Mouse (Mus musculus) limb, embryonic 14.5 days (tissue): ENCODE measurements around the gene Tcf7l2. TPM values are rescaled to one million over a fixed set of nuclear protein-coding genes. Genes with fewer than 3 reads are reported as not detected.

Source experiments
- ATAC-seq: fragments of 200-750 bp; cut with Nextera tagmentation; 2 replicates; pipeline ENCODE4 v1.8.0; 2017; ENCODE audit warnings: low read depth, moderate number of reproducible peaks, moderate TSS enrichment; ENCODE audit not compliant: low FRiP score
- DNase-seq: peaks from one replicate; pipeline ENCODE4 v3.0.0-alpha.2; 2015; ENCODE audit warnings: low spot score
- H3K27ac ChIP-seq: fragments of 300-500 bp; sonication (generic); replicated peaks from 2 replicates; pipeline ENCODE4 v1.5.1; 2014; ENCODE audit warnings: low read depth, mild to moderate bottlenecking, low read length, moderate library complexity, mixed read lengths
- H3K27me3 ChIP-seq: fragments of 300-500 bp; sonication (generic); 2 replicates; pipeline ENCODE4 v1.6.1; 2014; ENCODE audit warnings: low read length, mixed read lengths; ENCODE audit not compliant: control insufficient read depth, insufficient read depth
- H3K36me3 ChIP-seq: fragments of 300-500 bp; sonication (generic); 2 replicates; pipeline ENCODE4 v1.6.1; 2014; ENCODE audit warnings: mild to moderate bottlenecking, low read length, moderate library complexity, mixed read lengths; ENCODE audit not compliant: control insufficient read depth, insufficient read depth
- H3K4me1 ChIP-seq: fragments of 300-500 bp; sonication (generic); 2 replicates; pipeline ENCODE4 v1.6.1; 2014; ENCODE audit warnings: antibody characterized with exemption, low read length, mixed read lengths; ENCODE audit not compliant: control insufficient read depth, insufficient read depth
- H3K4me2 ChIP-seq: fragments of 300-500 bp; sonication (generic); replicated peaks from 2 replicates; pipeline ENCODE4 v1.6.1; 2014; ENCODE audit warnings: low read depth, mild to moderate bottlenecking, low read length, moderate library complexity; ENCODE audit not compliant: severe bottlenecking
- H3K4me3 ChIP-seq: fragments of 300-500 bp; sonication (generic); replicated peaks from 2 replicates; pipeline ENCODE4 v1.5.1; 2014; ENCODE audit warnings: low read length
- H3K9ac ChIP-seq: fragments of 300-500 bp; sonication (generic); 2 replicates; pipeline ENCODE4 v1.6.1; 2014; ENCODE audit warnings: mild to moderate bottlenecking, low read depth, low read length, moderate library complexity; ENCODE audit not compliant: severe bottlenecking
- H3K9me3 ChIP-seq: fragments of 300-500 bp; sonication (generic); 2 replicates; pipeline ENCODE4 v1.6.1; 2016; ENCODE audit warnings: low read length; ENCODE audit not compliant: control insufficient read depth
- POLR2A ChIP-seq: fragments of 200-500 bp; IDR thresholded peaks from 2 replicates; pipeline ENCODE4 v1.8.0; 2012; ENCODE audit warnings: inconsistent platforms, mild to moderate bottlenecking, moderate library complexity, borderline replicate concordance; ENCODE audit not compliant: insufficient read depth, insufficient read length; ENCODE audit errors: extremely low read depth
- WGBS: fragments of 180-500 bp; shearing (Covaris S2); extraction: QIAGEN DNeasy Blood & Tissue Kit; methylation state at CpG from one replicate; pipeline ENCODE4 v1.1.7; 2014; 5-methylcytosine and 5-hydroxymethylcytosine counted together
- polyA plus RNA-seq, 2 experiments: library from polyadenylated mRNA; depleted of rRNA in 1 of 2; stranded (reverse) in 1 of 2; unstranded in 1 of 2; fragments of >200 nt; fragmentation: Nextera tagmentation in 1 of 2; extraction: Ambion mirVana in 1 of 2; gene quantifications; 2 replicates each; pipeline versions ENCODE4 v1.2.1 to v1.2.3; 2012 to 2014

Tcf7l2 gene
- polyA plus RNA-seq, 2 experiments = 51.6 to 134 TPM

DNA sequence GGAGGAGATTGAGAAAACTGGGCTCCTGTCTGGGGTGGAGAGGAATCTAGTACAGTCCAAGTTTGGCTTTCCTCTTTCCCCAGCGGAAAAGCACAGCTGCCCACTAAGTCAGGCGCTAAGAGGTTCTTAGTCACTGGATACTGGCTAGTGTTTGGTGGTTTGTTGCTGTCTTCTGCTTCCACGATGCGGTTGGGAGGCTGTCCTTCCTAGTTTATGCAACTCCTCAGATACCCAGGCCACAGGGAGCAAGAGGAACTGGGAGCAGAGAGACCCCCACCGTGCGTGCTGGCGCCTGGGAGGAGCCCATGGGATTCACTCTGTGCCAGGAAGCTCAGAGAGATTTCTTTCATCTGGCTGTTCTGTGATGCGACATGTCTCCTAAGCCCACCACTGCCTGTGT lies 40.1 kb downstream of the Tcf7l2 start:
- no peak overlapping the region for H3K27ac ChIP-seq
- ATAC-seq = no peak
- no peak overlapping the region for H3K9ac ChIP-seq
- TF ChIP-seq POLR2A = no peak
- H3K4me3 ChIP-seq = no peak overlapping the region
- peaks cover 34% of the 10 kb centered on the region; the same call in 1 of the 2 replicates for H3K4me1 ChIP-seq
- WGBS = 58% methylated on average over 8 of the region's 8 CpGs
- no peaks in the 10 kb centered on the region for H3K9me3 ChIP-seq
- DNase-seq = no peak
- H3K4me2 ChIP-seq = no peak overlapping the region
- no peaks in the 10 kb centered on the region for H3K27me3 ChIP-seq
- H3K36me3 ChIP-seq = peaks cover 11% of the 10 kb centered on the region; the same call in 1 of the 2 replicates

DNA sequence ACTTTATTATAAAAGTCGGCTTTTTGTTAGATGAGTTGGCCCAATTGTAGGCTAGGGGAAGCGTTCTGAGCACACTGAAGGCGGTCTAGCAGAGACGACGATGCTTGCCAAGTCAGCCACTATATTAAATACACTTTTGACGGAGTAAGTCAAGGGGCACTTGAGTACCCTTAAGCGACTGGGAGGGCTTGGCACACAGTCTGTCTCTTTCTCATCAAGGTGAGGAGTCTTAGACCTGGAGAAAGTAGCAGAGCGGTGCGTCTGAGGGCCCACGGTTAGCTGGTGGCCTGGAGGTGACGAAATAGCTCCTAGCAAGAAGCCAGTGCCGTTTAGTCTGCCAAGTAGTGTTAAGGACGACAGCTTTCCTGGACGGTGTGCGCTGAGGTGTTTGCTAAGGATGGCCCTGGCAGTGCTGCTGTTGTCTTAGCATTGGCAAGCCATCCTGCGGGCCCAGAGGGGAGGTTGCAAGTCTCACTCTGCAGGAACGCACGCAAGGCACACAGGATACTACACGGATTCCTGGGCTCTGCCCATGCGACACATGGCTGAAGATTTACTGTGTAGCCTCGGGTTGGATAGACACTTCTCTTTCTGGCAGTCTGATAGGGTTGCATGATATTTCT lies 43.3 kb downstream of the Tcf7l2 start:
- Histone ChIP-seq H3K27me3 (no peaks in the 10 kb centered on the region), H3K4me2 (no peak overlapping the region), H3K27ac (no peak overlapping the region), H3K4me3 (no peak overlapping the region), H3K4me1 (peaks cover 30% of the 10 kb centered on the region; the same call in 1 of the 2 replicates), H3K36me3 (peaks cover 11% of the 10 kb centered on the region; the same call in 1 of the 2 replicates), H3K9ac (no peak overlapping the region), H3K9me3 (no peaks in the 10 kb centered on the region)
- 75% methylated on average over 18 of the region's 21 CpGs for WGBS
- DNase-seq (no peak), ATAC-seq (no peak)
- TF ChIP-seq POLR2A = no peak

DNA sequence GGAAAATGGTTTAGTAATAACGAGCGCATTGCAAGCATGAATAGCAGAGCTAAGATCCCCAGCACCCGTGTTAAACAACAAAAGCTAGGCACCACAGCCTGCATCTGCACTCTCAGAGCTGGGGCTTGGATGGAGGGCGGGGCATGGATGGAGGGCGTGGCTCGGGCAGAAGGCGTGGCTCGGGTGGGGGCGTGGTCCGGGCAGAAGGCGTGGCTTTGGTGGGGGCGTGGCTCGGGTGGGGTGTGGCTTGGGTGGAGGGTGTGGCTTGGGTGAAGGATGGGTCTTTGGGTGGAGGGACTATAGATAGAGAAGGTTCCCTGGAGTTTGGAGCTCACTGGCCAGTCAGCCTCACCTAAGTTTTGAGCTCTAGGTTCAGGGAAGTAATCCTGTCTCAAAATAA lies 45.8 kb downstream of the Tcf7l2 start:
- no peaks in the 10 kb centered on the region for H3K27me3 ChIP-seq
- no peak overlapping the region for H3K4me2 ChIP-seq
- H3K9ac ChIP-seq = no peak overlapping the region
- H3K4me1 ChIP-seq = peaks cover 33% of the 10 kb centered on the region
- no peak for TF ChIP-seq POLR2A
- no peaks in the 10 kb centered on the region for H3K9me3 ChIP-seq
- no peak overlapping the region for H3K4me3 ChIP-seq
- no peak for DNase-seq
- peaks cover 11% of the 10 kb centered on the region; the same call in 1 of the 2 replicates for H3K36me3 ChIP-seq
- WGBS = 84% methylated on average over 13 of the region's 13 CpGs
- ATAC-seq = no peak
- H3K27ac ChIP-seq = no peak overlapping the region

DNA sequence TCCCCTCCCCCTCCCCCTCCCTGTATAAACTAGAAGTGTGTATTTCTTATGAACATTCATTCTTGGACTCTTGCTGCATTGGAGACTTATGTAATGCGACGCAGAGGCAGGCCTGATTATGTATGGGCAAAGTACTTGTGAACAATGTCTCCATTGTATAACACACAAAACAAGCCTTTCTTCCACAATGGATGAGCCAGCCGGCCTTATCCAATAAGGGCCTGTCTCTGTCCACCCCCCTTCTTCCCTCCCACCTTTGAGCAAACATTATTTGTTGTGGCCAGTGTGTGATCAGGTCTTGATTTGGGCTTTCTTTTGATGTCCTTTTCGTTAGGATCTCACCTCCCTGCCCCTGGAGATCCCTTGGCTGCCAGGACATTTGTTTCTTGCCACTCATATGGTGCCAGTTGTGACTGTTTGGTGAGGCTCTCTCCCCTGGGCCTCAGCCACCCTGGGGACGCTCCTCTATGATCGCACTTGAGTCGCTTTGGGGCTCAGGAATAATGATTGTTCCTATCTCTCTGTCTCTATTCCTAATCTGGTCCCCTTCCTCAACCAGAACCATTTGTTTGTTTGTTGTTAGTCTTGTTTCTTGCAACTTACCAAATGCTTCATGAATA lies 46.8 kb downstream of the Tcf7l2 start:
- DNase-seq = no peak
- ATAC-seq = no peak
- 63% methylated on average over 7 of the region's 7 CpGs for WGBS
- Histone ChIP-seq H3K9me3 (no peaks in the 10 kb centered on the region), H3K4me2 (no peak overlapping the region), H3K4me1 (peaks cover 37% of the 10 kb centered on the region), H3K36me3 (peaks cover 4% of the 10 kb centered on the region; the same call in 1 of the 2 replicates), H3K4me3 (no peak overlapping the region), H3K27ac (no peak overlapping the region), H3K9ac (no peak overlapping the region), H3K27me3 (no peaks in the 10 kb centered on the region)
- TF ChIP-seq POLR2A = no peak

DNA sequence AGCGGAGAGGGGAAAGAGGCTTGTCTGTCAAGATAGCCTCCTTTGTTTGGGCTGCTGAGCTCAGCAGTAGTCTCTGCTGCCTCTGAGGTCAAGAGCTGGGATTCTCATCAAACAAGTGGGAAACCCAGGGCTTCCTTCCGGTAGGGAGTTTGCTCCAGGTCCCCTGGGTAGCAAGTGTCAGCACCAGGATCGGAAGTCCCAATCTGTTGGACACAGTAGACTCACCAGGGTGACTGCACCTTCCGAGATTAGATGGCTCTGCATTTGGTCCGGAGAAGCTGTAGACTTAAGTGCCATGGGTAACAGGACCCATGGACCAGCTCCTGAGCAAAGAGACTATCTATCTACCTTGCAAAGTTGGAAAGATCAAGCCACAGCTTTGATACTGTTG lies 47.3 kb downstream of the Tcf7l2 start:
- H3K27me3 ChIP-seq = no peaks in the 10 kb centered on the region
- DNase-seq = no peak
- no peak for ATAC-seq
- H3K27ac ChIP-seq = no peak overlapping the region
- no peak for TF ChIP-seq POLR2A
- peaks cover 40% of the 10 kb centered on the region for H3K4me1 ChIP-seq
- no peak overlapping the region for H3K4me2 ChIP-seq
- no peak overlapping the region for H3K9ac ChIP-seq
- WGBS = 68% methylated on average over 5 of the region's 5 CpGs
- H3K36me3 ChIP-seq = peaks cover 7% of the 10 kb centered on the region
- no peak overlapping the region for H3K4me3 ChIP-seq
- H3K9me3 ChIP-seq = no peaks in the 10 kb centered on the region
